Mouse (Mus musculus) adrenal gland, adult 8-10 months (tissue): Measurements from ENCODE around the gene Clpsl2. TPM values are rescaled to one million over a fixed set of nuclear protein-coding genes. Genes with fewer than 3 reads are reported as not detected.

Experiments
- DNase-seq: peaks from one replicate; pipeline ENCODE4 v3.0.0; 2022
- microRNA-seq, 2 experiments: library from miRNA; unstranded; fragments of <30 nt; microRNA quantifications; one replicate each; pipeline ENCODE4 v1.2.0; 2022
- total RNA-seq, 4 experiments: library from RNA; stranded (reverse); gene quantifications; 2 replicates each; pipeline ENCODE4 v1.2.4; 2022

The Clpsl2 gene
- total RNA-seq, 4 experiments from 2014 or later = not detected

DNA sequence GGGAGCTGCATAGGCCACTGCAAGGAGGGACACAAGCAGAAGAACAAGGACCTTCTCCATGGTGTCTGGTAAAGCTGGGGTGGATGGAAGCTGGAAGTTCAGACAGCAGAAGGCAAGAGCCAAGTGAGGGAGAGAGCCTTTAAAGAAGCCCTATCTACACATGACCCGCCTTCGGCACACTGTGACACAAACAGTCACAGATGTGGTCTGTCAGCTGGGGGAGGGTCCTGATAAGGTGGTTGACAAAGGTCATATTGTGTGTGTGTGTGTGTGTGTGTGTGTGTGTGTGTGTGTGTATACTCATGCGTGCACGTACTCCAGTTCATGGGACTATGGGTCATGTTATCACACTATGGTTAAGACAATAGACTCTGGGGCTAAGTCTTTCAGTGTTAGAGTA lies 11.4 kb downstream of the Clpsl2 start, which contains the start of gene Clps:
TSS of gene Clps (minus strand) at position 169 of the 400 bp plus-strand sequence.
- DNase-seq = no peak

DNA sequence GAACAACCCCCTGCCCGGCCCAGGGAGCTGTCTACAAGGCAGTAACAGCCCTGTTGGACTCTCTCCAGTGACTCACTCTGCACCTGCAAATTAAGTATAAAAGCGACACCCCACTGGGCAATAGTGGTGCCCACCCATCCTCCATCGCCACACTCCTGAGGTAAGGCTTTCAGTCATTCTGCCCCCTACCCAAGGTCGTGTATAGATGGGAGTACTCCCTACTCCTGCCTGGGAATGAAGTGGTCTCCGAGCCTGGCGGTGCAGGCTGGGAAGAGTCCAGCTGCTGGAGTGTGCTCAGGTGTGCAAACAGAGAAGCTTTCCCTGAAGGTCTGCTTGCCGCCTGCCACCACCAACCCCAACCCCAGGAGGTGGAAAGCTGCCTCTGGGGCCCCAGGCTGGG lies 12.4 kb downstream of the Clpsl2 start:
- DNase-seq = no peak

DNA sequence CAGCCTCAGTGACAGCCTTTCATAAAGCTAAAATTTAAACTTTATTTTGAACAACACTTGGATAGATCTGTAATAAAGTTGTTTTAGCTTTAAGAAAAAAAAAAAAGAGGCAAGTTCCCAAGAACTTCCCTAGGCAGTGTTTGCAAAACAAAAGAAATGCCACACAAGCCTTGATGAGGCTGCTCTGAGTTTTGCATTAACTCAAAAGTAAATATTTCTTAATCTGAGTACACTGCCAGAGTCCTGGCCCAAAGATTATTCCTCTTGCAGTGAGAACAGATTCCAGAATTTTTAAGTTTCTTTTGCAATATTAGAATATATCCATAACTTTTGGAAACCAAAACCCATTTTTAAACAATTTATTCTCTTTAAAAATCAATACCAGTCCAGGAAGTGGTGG lies 16.0 kb downstream of the Clpsl2 start:
- no peak for DNase-seq

DNA sequence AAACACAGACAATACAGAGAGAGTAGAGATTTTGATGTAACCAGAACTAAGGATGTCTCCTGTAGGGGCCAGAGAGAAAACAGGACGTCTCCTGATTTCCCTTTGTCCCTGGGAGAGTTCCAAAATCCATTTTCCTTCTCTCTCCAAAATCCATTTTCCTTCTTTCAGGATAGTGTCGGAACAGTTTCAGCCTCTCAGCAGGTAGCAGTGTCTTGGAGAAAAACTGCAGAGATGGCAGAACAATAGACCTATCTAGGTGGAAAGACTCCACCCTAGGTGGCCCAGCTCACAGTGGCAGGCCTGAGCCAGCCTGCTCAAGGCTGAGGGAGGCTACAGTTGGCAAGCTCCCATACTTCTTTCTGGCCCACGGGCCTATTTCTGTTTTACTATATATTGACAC lies 18.3 kb downstream of the Clpsl2 start:
- no peak for DNase-seq

DNA sequence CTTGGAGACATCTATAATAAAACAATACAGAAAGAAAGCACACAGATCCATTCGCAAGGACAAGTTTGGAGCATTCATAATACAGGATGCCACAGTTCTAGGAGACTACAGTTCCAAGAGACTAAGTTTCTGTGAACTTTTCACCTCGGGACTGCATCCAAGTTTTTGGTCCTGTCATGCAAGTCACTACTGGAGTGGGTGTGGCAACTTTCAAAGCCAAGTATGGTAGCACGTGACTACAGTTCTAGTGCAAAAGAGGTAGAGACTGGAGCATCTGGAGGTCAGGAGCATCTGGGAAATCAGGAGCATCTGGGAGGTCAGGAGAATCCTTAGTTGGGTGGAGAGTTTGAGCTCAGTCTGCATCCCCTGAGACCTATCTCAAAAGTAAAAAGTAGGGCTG lies 22.7 kb downstream of the Clpsl2 start:
- DNase-seq = no peak

DNA sequence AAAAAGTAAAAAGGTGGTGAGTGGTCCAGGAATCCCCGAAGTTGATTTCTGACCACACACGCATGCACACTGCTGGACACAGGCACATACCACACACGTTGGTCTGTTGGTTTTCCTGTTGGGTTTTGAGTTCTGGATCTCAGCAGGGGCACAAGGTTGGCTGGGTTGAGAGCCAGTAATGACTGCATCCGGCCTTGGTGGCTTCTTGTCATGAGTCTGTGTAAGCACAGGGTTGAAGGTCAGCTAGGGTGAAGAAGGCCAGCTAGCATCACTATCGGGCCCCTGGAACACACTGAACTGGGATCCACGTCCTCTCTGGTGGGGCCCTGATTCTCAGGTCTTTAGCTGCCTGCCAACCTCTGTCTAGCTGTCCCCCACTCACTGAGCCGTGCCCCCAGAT lies 23.3 kb downstream of the Clpsl2 start:
- DNase-seq = no peak

DNA sequence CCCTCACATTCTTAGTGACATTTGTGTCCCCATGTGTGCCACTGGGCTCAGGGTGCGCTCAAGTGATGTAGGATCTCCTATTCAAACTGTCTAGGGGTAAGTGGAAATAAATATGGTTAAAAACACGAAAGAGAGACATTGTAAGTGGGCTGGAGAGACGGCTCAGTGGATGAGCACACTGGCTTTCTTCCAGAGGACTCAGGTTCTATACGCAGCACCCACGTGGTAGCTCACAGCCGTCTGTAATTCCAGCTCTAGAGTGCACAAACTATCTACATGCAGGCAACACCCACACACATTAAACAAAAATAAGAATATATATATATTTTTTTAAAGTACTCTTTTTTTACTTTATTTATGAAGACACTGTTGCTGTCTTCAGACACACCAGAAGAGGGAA lies 23.7 kb downstream of the Clpsl2 start:
- DNase-seq = no peak

DNA sequence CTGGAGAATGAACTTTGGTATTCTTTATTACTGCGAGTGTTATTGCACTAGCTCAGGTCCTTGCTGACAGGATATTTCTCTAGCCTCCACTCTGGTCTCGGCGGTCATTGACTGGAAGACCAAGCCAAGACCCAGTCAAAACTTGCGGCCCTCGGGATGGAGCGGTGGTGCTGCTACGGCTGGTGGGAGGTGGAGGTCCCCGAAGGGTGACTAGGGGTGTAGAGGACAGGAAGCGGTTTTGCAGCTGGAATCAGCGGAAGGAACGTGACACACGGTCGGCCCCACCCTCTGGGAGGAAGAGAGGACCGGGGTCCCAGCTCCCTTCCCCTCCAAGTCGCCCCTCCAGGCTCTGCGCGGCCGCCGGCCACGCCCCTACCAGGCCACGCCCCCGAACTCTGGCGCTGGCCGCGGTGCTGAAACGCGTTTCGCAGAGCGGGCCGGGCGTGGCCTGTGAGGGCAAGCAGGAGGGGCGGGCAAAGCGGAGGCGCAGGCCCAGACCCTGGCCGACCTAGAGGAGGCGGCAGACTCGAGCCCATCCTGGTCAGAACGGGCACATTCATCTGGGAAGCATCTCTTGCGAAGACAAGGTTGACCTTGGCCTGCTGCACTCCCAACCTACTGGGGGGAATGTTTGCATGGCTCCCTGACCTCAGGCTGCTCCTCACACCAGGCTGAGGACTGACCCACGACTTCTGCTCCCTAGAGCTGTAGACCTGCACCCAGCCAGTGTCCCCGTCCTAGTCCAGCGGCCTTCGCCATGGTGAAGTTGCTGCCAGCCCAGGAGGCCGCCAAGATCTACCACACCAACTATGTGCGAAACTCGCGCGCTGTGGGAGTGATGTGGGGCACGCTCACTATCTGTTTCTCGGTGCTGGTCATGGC lies 26.3 kb downstream of the Clpsl2 start, which contains the start of gene Lhfpl5:
TSS of gene Lhfpl5 (plus strand) at position 398 of the 882 bp plus-strand sequence.
- DNase-seq = no peak

DNA sequence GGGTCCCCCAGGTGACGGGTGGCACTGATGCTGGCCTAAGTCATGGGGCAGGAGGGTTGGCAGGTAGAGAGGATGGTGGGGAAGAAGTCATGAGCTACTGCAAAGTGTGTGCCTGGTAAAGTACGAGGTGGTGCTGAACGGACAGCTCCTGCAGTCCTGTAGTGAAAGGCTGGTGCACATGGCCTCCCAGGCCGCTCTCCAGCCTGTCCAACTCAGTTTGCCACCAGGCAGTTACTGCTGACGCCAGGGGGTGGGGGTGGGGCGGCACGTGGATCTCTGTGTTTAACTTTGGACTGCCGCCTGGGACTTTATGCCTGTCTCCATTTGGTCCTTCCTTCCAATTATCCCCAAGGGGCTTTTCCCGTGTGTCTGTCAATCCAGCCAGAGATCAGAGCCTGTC lies 31.2 kb downstream of the Clpsl2 start:
- peak; percentile 42 for DNase-seq

DNA sequence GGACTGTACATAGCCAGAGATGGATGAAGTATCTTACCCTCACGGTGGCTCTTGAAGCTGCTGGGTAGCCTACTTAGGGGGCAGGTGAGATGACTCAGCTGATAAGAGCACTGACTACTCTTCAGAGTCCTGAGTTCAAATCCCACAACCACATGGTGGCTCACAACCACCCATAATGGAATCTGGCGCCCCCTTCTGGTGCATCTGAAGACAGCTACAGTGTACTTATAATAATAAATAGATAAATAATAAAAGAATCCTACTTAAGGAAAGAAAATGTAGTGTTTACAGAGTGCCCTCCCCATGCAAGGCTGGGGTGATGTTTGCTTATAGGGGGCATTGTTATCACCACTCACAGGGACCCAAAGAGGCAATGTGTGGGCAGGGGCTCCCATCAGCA lies 31.8 kb downstream of the Clpsl2 start:
- DNase-seq = no peak

DNA sequence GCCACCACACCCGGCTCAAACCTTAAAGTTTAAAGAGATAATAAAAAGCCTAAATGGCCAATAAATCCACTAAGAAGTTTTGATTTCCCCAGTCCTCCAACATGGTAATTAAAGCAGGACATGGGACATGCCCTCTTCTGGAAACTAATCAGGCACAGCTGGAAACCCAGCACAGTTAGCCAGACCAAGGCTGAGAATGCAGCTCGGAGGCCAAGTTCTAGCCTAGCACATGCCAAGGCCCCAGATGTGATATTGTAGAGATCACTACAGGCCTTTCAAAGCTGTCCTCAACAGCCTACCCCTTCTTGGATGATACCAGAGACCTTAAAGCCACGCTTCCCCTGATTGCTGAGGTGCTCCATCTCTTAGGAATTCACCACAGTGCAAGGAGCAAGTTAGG lies 37.3 kb downstream of the Clpsl2 start:
- no peak for DNase-seq

DNA sequence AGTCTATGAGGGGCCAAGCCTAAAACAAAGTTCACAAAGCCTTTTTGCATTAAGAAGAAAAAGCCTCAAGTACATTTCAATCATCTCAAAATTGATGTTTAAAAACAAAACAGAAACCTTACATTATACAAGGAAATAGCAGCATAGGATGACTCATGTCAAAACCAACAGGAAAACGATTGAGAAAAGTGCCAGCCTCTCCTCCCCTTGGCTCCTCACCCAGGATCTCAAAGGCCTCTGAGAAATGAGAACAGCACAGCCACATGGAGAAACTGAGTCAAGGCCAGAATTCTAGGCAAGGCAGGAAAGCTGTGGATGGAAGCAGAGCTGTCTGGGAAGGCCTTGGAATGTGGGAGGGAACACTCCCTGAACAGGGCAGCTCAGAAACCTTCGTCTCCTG lies 39.4 kb downstream of the Clpsl2 start:
- DNase-seq = no peak

DNA sequence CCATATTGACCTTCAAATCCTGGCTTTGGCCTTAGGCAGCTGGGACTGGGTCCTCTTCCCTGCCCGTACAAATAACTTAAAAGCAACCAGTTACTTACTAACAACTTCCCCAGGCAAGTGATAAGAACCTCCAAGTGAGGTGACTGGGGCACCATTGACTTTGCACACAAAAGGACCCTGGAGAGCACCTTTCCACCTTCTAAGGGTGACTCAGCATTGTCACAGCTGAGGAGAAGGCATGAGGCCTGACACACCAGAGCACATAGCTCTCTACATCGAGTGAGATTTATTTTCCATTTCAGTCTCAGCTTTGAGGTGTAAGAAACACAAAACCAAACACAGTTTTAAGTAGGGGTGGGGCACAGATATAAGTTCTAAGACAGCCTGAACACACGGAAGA lies 41.4 kb downstream of the Clpsl2 start:
- no peak for DNase-seq

DNA sequence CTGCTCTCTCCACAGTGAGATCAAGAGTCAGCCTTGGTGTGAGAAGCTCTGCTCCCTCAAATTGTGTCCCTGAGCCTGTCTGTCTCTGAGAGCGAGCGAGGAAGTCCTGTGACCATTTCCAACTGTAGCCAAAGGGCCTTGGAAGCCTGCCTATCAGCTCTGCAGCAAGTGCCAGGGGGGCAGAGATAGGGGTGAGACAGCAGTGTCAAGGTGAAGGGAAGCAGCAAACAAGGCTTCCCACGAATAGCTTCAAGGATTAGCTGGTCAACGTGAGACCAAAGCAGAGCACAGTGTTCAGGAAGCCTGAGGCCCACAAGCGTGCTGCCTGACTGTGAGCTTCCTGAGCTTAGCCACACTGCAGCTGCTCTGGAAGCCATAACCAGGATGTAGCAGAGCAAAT lies 42.3 kb downstream of the Clpsl2 start:
- DNase-seq = peak; percentile 68

DNA sequence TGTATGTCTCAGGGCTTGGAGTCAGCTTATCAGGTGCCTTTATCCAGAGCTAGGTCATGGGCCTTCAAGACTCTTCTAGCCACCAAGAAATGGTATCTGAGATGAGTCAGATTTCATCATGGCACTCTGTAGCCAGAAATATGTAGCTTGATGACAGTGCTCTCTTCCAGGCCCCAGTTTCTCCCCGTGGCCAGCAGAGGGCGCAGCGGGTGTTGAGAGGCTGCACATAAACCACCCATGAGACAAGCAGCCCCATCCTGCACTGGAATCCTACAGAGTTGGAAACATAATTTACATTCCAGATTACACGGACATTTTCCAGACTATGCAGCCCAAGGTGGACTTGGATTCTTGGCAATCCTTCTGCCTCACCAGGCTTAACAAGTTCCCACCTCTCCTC lies 43.8 kb downstream of the Clpsl2 start:
- DNase-seq = peak; percentile 61

DNA sequence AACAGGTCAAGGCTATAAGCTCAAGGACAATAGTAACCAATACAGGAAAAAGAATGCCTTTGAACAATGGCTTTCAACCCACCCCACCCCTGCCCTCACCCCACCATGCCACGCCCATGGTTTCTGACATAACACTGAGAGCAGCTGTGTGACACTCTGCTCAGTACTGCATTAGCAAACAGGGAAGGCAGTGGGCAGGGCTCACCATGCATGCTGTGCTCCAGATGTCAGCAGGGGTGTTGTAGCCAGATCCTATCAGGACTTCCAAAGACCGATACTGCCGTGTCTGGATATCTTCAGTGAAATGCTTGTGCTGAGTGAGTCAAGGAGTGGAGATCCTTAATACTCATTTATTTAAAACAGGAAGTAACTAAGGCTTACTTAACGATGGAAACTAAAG lies 44.8 kb downstream of the Clpsl2 start:
- no peak for DNase-seq

DNA sequence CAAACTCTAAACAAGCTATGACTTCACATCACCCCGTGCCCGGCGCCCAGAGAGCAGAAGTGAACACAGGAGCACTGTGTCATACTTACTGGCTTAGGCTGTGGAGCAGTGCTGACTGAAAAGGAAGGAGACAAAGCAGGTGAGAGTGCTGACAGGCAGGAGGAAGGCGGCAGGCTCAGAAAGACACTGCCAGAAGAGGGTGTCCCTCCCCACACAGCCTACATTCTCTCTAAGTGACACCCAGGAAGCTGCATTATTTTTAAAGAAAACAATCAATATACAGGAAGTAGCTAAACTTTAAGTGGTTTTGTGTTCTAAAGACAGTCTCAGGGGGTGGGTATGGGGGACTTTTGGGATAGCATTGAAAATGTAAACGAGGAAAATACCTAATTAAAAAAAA lies 51.6 kb downstream of the Clpsl2 start:
- DNase-seq = no peak

DNA sequence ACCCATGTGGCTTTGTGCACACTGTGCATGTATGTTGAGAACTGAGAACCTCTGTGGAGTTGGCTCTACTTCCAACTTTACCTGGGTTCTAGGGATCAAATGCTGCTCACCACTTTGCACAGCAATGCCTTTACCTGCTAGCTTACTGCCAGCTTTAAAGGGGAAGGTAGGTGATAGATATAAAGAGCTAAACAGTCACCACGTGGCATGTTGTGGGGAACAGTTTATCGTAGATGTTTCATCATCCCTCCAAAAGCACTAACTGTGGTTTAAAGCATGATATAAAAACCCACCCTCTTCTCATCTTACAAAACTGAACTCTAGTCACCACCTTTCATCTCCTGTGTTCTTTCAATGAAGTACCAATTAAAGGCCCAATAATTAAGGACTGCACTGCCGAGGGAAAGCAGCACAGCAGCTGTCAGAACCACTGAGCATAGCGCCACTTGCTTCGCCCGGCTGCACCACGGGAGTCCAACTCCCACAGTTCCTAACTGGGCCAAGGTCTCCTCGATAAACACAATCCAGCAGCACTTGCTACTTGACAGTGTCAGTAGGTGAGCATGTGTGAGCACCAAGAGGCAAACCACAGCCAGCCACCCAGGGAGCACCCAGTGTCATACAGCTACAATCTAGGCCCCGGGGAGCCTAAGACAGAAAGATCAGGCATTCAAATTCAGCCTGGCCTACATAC lies 52.5 kb downstream of the Clpsl2 start:
- DNase-seq = peak; percentile 40

Small RNA genes within 50 kb of the gene (microRNA-seq; reads per million reads assigned to microRNA genes)
- gene Gm25195 (0 reads per million in 2 experiments), gene Mir6969 (0 reads per million in 2 experiments)

Other genes starting within 250 kb of the Clpsl2 start
- 10 to 100 TPM; 24.9 to 45.2 (median 36.2) TPM for gene Fance, start 235.9 kb upstream of the Clpsl2 start, total RNA-seq
- 100 to 1,000 TPM; 742 to 804 (median 775) TPM for gene Rpl10a, start 220.9 kb upstream of the Clpsl2 start, total RNA-seq
- gene Tead3, start 198.6 kb upstream of the Clpsl2 start, total RNA-seq = 10 to 100 TPM in 3 of 4 experiments, 1 to 10 TPM in 1; 8.5 to 21.1 (median 13.3) TPM
- gene Tulp1, start 184.2 kb upstream of the Clpsl2 start, total RNA-seq = under 1 TPM in 2 of 4 experiments, not detected in 2; 0.16 to 0.49 TPM
- 100 to 1,000 TPM in 2 of 4 experiments, 10 to 100 TPM in 2; 77.9 to 150 (median 98.7) TPM for gene Fkbp5, start 31.9 kb upstream of the Clpsl2 start, total RNA-seq
- gene Armc12, start 18.6 kb upstream of the Clpsl2 start, total RNA-seq = not detected
- not detected for gene Clps, start 11.4 kb downstream of the Clpsl2 start, total RNA-seq
- gene Lhfpl5, start 26.2 kb downstream of the Clpsl2 start, total RNA-seq = 1 to 10 TPM; 2.6 to 6.7 (median 4.2) TPM
- gene Srpk1, start 73.3 kb downstream of the Clpsl2 start, total RNA-seq = 10 to 100 TPM; 68.4 to 81.5 (median 72.8) TPM
- gene Slc26a8, start 140.8 kb downstream of the Clpsl2 start, total RNA-seq = 1 to 10 TPM; 1.4 to 3.1 (median 2.5) TPM
- gene Mapk14, start 141.9 kb downstream of the Clpsl2 start, total RNA-seq = 10 to 100 TPM; 71.9 to 99.0 (median 78.8) TPM
- 1 to 10 TPM in 3 of 4 experiments, under 1 TPM in 1; 0.58 to 3.7 (median 2.1) TPM for gene AC170998.1, start 176.7 kb downstream of the Clpsl2 start, total RNA-seq
- 100 to 1,000 TPM; 128 to 457 (median 281) TPM for gene Mapk13, start 219.9 kb downstream of the Clpsl2 start, total RNA-seq